Mouse (Mus musculus) CH12.LX (cell line): ENCODE data around the gene Btbd7.

Source experiments
- CTCF ChIP-seq, 2 experiments: IDR thresholded peaks in 1 of 2; conservative IDR thresholded peaks in 1 of 2; 2 replicates each; pipeline ENCODE4 v1.5.1; 2011 to 2012; ENCODE audit warnings: low read depth in 2 of 2, low read length in 2 of 2, improper control_type of control experiment in 1 of 2, inconsistent platforms in 1 of 2, mild to moderate bottlenecking in 1 of 2, moderate library complexity in 1 of 2
- ELF1 ChIP-seq: IDR thresholded peaks from 2 replicates; pipeline ENCODE4 v1.6.1; 2014; ENCODE audit warnings: low read depth, mild to moderate bottlenecking, inconsistent platforms, low read length, improper control_type of control experiment
- EP300 ChIP-seq: IDR thresholded peaks from 2 replicates; pipeline ENCODE4 v1.6.1; 2011; ENCODE audit warnings: low read length, improper control_type of control experiment
- KAT2A ChIP-seq: IDR thresholded peaks from 2 replicates; pipeline ENCODE4 v1.6.1; 2012; ENCODE audit warnings: low read length, improper control_type of control experiment, inconsistent platforms; ENCODE audit not compliant: insufficient replicate concordance
- MXI1 ChIP-seq: IDR thresholded peaks from 2 replicates; pipeline ENCODE4 v1.6.1; 2011; ENCODE audit warnings: mild to moderate bottlenecking, low read depth, low read length, improper control_type of control experiment
- MYC ChIP-seq: IDR thresholded peaks from 2 replicates; pipeline ENCODE4 v1.6.1; 2011; ENCODE audit warnings: low read depth, mild to moderate bottlenecking, improper control_type of control experiment, low read length
- NELFE ChIP-seq: IDR thresholded peaks from 2 replicates; pipeline ENCODE4 v1.6.1; 2011; ENCODE audit warnings: low read depth, low read length, improper control_type of control experiment
- POLR2A ChIP-seq: IDR thresholded peaks from 2 replicates; pipeline ENCODE4 v1.6.1; 2011; ENCODE audit warnings: low read depth, mild to moderate bottlenecking, improper control_type of control experiment, low read length
- ZKSCAN1 ChIP-seq: IDR thresholded peaks from 2 replicates; pipeline ENCODE4 v1.6.1; 2012; ENCODE audit warnings: low read depth, inconsistent platforms, low read length, improper control_type of control experiment, borderline replicate concordance

DNA sequence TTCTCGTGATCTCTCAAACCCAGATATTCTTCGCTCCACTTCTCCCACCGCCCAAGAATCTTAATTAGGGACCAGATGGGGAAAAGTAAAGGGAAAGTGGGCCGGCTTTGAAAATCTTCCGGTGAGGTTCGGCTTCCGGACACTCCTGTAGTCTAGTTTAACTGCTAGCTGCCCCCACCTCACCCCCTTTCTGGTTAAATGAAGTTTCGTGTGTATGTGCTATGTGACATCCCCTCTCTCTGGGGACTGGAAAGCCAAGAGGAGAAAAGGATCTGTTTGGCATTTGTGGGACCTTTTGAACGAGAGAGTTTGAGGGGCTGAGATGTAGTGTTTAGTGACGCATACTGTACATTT, 119.9 kb downstream of the Btbd7 start, which contains the start of gene Gm20604:
- TF ChIP-seq EP300 (no peak), POLR2A (no peak), ELF1 (no peak), NELFE (no peak), CTCF (conservative IDR thresholded peaks at IDR 0.05 in 1 of 2, IDR thresholded peaks at IDR 0.05 in 1 of 2; ENCODE audit: low read depth in 2 of 2, low read length in 2 of 2) (no peak), ZKSCAN1 (no peak), MXI1 (peak; percentile 25; the same call in 1 of the 2 replicates), MYC (no peak), KAT2A (no peak)
